Mouse (Mus musculus): ENCODE measurements around the gene Gm973. TPM values are rescaled to one million over a fixed set of nuclear protein-coding genes. Genes with fewer than 3 reads are reported as not detected.
A peak's percentile ranks its signal among the peaks of the same experiment; 100 is the strongest.

The Gm973 gene
- 1 to 10 TPM; 4.6 to 4.8 TPM for total RNA-seq (2021)

DNA sequence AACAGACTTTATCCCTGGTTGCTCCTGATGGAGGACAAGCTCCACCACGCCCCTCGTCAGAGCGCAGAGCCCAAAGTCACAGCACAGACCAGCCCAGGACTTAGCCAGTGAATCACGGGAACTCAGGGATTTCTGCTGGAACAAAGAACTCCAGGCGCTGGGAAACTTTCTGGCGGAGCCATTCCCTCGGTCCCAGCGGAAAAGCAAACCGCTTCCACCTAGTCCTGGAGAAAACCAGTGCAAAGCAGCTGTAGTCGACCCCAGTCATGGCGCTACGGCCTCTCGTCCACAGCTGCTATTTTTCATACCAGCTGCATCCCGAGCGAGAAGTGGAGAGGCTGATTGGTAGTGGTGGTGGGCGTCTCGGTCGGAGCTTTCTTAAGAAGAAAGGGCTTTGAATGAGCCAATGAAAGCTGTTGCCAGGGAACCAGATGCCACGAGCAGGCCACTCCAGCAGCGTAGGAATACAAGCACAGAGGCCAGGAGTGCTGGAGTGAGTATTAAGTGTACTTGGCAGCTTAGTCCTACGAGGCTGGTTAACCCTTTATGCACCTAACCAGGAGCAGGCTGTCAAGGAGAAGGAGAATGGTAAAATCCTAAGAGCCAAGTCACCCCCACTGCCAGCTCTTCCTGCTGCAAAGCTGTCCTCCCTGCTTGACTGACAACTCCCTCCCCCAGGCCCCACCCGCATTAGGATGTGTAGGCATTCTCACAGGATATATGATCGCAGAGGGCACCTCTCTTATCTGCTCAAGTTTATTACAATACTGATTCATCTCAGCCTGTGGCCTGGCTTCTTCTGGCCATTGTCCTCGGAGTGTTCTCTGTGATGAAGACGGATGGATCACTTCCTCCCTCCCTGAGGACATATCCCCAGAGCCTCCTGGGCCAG is at the start of gene Gm973:
Gm973 (plus strand) TSS at position 239 of the 892 bp plus-strand sequence.
- peak; percentile 79 for DNase-seq (ENCODE audit: extremely low spot score in 1 of 2, low spot score in 2 of 2)
- intact Hi-C loops (cut with DNase I), result no loop called here

GRCm38 (mm10) chr1:59469170-59469569 is 46.9 kb upstream of the Gm973 start:
- DNase-seq (ENCODE audit: extremely low spot score in 1 of 2, low spot score in 2 of 2), result peak in 1 of 2 experiments; percentile 16
- intact Hi-C loops (cut with DNase I), result no loop called here

GRCm38 (mm10) chr1:59470766-59471165 is 45.3 kb upstream of the Gm973 start:
- DNase-seq (ENCODE audit: extremely low spot score in 1 of 2, low spot score in 2 of 2), result no peak
- intact Hi-C loops (cut with DNase I), result loop anchor here (5.0 kb wide), 1 partner anchor 153 kb away; no protein-coding TSS in a partner anchor

- DNase-seq (ENCODE audit: extremely low spot score in 1 of 2, low spot score in 2 of 2), result no peak
- intact Hi-C loops (cut with DNase I), result loop anchor here (5.0 kb wide), 1 partner anchor 155 kb away; no protein-coding TSS in a partner anchor
Measured at GRCm38 (mm10) chr1:59472368-59473180, 43.5 kb upstream of the Gm973 start.

DNA sequence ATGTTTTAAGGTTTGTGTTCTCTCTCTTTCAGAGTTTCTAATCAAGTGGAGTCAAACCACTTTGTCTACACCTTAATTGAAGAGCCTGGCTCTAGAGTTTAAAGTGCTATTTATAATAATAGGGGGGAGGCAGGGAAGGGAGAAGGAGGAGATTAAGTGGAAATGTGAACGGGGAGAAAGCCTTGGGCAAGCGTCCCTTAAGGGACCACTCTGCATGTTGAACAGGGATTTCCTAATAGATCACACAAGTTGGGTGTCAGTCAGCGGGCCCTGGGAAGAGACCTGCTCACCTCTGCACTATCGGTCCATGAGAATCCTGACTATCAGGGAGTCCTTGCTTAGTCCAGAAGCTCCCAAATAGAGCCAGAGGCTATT is 42.9 kb upstream of the Gm973 start:
- no peak for DNase-seq (ENCODE audit: extremely low spot score in 1 of 2, low spot score in 2 of 2)
- intact Hi-C loops (cut with DNase I), result loop anchor here (5.0 kb wide), 1 partner anchor 156 kb away; no protein-coding TSS in a partner anchor

- no peak for DNase-seq (ENCODE audit: extremely low spot score in 1 of 2, low spot score in 2 of 2)
- intact Hi-C loops (cut with DNase I), result no loop called here
Measured at GRCm38 (mm10) chr1:59475618-59476017, 40.4 kb upstream of the Gm973 start.

- intact Hi-C loops (cut with DNase I), result no loop called here
Measured at GRCm38 (mm10) chr1:59478911-59479310, 37.2 kb upstream of the Gm973 start.

DNA sequence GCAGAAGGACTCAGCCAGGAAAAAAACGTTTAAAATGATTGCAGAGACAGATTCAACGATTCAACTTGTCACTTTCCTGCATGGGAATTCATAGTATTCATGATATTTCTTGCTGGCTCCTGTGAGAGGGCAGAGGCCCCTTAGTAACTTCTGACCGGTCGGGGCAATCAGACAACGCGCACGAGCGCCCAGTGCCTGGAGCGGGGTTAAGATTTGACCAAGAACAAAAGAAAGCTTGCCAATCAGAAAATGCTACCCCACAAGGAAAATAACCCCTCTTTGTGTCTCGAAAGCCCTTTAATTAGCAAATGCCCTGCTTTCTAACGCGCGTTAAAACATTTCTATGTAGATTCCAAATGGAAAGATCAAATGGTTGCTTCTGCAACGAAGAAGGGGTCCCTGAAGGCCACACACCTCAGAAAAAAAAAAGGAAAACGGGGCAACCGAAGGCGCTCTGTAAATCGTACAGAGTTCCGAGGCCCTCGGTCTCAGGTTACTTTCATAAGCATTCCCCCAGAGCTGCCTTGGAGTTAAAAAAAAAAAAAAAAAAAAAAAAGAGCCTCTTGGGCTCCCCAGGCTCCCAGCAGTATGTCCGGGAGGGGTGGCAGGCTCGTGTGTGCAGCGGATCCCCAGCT is 35.1 kb upstream of the Gm973 start:
- intact Hi-C loops (cut with DNase I), result loop anchor here (5.0 kb wide), 1 partner anchor 169 kb away; no protein-coding TSS in a partner anchor
- no peak for DNase-seq (ENCODE audit: extremely low spot score in 1 of 2, low spot score in 2 of 2)

More at GRCm38 (mm10) chr1:59478911-59479310, 37.2 kb upstream of the Gm973 start:
- no peak for DNase-seq (ENCODE audit: extremely low spot score in 1 of 2, low spot score in 2 of 2)

GRCm38 (mm10) chr1:59481456-59482291 is 34.4 kb upstream of the Gm973 start:
- intact Hi-C loops (cut with DNase I), result loop anchor here (5.0 kb wide), 1 partner anchor 169 kb away; no protein-coding TSS in a partner anchor
- DNase-seq (ENCODE audit: extremely low spot score in 1 of 2, low spot score in 2 of 2), result peak; percentile 89 to 94

DNA sequence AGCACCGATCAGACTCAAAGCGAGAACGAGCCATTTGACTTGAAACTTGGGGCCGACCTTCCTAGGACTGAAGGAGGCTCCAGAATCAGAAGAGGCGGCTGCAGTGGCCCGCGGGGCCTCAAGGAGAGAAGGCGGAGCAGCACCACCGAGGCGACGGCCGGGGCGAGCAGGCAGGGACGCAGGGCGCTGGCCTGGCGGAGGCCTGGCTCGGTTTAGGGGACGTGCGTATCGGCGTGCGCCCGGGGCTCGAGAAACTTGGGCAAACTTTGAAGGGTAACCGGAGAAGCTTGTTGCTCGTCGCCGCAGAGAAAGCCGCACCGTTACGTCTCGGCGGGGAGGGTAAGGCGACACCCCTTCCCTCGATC is 33.8 kb upstream of the Gm973 start, which contains the start of gene Fzd7:
Fzd7 (plus strand) TSS at position 94 of the 365 bp plus-strand sequence.
- peak in 1 of 2 experiments; percentile 64 for DNase-seq (ENCODE audit: extremely low spot score in 1 of 2, low spot score in 2 of 2)
- intact Hi-C loops (cut with DNase I), result loop anchor here (5.0 kb wide), 1 partner anchor 170 kb away; no protein-coding TSS in a partner anchor

DNA sequence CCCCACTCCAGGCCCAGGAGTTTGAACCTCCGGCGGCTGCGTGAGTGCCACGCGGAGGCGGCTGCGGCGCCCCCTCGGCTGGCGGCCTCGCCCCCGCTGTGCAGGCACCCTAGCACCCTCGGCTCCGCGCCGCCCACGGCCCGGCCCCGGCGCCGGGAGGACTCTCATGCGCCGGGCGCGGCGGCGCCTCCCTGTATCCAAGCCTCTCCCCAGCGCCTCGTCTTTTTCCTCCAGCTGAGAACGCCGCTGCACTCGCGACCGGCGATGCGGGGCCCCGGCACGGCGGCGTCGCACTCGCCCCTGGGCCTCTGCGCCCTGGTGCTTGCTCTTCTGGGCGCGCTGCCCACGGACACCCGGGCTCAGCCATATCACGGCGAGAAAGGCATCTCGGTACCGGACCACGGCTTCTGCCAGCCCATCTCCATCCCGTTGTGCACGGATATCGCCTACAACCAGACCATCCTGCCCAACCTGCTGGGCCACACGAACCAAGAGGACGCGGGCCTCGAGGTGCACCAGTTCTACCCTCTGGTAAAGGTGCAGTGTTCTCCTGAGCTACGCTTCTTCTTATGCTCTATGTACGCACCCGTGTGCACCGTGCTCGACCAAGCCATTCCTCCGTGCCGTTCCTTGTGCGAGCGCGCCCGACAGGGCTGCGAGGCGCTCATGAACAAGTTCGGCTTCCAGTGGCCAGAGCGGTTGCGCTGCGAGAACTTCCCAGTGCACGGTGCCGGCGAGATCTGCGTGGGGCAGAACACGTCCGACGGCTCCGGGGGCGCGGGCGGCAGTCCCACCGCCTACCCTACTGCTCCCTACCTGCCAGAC is 33.2 kb upstream of the Gm973 start:
- peak in 1 of 2 experiments; percentile 52 for DNase-seq (ENCODE audit: extremely low spot score in 1 of 2, low spot score in 2 of 2)
- intact Hi-C loops (cut with DNase I), result loop anchor here (5.0 kb wide), 1 partner anchor 171 kb away; no protein-coding TSS in a partner anchor

DNA sequence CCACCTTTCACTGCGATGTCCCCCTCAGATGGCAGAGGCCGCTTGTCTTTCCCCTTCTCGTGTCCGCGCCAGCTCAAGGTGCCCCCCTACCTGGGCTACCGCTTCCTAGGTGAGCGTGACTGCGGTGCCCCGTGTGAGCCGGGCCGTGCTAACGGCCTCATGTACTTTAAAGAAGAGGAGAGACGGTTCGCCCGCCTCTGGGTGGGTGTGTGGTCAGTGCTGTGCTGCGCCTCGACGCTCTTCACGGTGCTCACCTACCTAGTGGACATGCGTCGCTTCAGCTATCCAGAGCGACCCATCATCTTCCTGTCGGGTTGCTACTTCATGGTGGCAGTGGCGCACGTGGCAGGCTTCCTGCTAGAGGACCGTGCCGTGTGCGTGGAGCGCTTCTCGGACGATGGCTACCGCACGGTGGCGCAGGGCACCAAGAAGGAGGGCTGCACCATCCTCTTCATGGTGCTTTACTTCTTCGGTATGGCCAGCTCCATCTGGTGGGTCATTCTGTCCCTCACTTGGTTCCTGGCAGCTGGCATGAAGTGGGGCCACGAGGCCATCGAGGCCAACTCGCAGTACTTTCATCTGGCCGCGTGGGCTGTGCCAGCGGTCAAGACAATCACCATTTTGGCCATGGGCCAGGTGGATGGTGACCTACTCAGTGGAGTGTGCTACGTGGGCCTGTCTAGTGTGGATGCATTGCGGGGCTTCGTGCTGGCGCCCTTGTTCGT is 32.4 kb upstream of the Gm973 start:
- peak; percentile 58 to 83 for DNase-seq (ENCODE audit: extremely low spot score in 1 of 2, low spot score in 2 of 2)
- intact Hi-C loops (cut with DNase I), result loop anchor here (5.0 kb wide), 1 partner anchor 171 kb away; no protein-coding TSS in a partner anchor

- intact Hi-C loops (cut with DNase I), result loop anchor here (5.0 kb wide), 1 partner anchor 172 kb away; no protein-coding TSS in a partner anchor
- no peak for DNase-seq (ENCODE audit: extremely low spot score in 1 of 2, low spot score in 2 of 2)
Measured at GRCm38 (mm10) chr1:59484314-59484713, 31.8 kb upstream of the Gm973 start.

DNA sequence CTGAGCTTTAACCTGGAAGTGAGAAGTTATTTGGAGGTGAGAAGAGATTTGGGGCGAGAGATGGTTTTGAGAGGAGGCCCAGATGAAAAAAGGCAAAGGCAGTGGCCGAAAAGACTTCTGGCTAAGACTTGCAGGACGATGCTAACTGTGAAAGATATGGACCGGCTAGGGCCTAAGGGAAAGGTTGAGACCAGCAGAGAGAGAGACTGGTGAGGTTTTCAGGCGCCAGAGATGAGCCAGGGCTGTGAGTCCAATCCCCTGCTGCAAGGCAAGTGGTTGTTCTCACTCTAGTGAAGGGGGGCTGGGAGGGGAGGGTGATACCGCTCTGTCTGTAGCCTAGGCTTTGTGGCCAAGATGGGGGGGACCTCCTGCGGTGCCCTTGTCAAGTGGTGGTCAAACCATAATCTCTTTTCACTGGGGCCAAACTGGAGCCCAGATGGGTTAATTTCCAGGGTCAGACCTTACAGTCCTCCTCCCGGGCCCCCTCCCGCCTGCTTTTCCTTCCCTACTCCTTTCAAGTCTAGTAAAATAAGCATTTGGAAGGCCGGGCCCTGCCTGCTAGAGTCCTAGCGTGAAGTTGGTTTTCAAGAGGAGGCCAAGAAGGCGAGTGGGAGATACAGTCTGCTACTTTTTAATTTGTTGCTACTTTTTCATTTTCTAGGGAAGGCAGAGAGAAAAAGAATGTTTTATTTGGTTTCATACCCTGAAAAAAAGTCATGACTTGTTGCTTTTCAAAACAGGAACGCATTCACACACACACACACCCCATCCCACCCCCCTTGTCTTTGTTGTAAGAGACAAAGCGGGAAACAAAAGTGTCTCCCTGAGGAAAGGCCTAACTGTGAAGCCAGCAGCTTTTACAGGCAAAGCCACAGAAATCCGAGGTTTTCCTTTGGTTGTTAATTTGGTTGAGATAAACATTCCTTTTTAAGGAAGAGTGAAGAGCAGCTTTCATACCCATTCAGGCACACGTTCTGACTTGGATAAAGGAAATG is 31.0 kb upstream of the Gm973 start:
- peak in 1 of 2 experiments; percentile 45 for DNase-seq (ENCODE audit: extremely low spot score in 1 of 2, low spot score in 2 of 2)
- intact Hi-C loops (cut with DNase I), result loop anchor here (5.0 kb wide), 2 partner anchors 97 to 173 kb away; no protein-coding TSS in a partner anchor

- intact Hi-C loops (cut with DNase I), result loop anchor here (5.0 kb wide), 1 partner anchor 96 kb away; no protein-coding TSS in a partner anchor
- DNase-seq (ENCODE audit: extremely low spot score in 1 of 2, low spot score in 2 of 2), result no peak
Measured at GRCm38 (mm10) chr1:59485803-59486202, 30.3 kb upstream of the Gm973 start.
